Mouse (Mus musculus) kidney, postnatal 10 days (tissue): ENCODE measurements around the gene Smarce1.

ENCODE experiments used
- DNase-seq: peaks from one replicate; pipeline ENCODE4 v3.0.0; 2021; ENCODE audit warnings: mixed read lengths

The Smarce1 gene

DNA sequence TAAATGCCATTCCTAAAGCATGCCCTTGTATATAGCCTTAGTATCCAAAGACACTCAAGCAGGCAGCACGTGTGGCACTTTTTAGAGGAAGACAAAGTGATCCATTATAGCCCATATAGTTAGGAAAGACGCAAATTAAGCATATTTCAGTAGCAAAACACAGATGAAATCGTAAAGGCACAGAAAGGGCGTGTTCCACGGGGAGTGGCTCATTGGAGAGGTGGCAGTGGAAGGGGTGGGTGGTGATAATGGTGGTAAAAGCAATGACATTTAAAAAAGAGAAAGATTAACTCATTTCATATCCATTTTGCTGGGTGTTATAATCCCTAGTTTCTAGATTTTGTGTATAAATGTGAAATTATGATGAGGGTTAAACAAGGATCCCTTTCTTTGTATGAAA lies 4.5 kb downstream of the Smarce1 start:
- DNase-seq, result no peak

DNA sequence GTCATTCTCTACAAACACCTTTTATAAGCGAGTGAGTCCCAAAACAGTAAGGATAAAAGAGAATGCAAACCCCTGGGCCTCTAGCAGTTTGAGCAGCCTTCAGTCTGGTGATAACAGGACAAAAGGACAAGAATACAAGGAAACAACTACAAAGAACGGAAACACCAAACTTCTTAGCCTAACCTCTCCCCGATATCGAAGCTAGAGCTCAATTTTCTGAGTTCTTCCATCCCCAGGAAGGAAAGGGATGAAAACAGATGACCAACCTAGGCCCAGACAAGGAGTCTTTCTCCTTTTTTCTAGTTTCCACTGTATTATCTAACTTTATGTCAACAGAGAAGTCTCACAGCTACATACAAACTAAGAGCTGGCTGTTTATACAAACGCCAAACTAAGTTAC lies 7.5 kb downstream of the Smarce1 start:
- DNase-seq, result no peak

DNA sequence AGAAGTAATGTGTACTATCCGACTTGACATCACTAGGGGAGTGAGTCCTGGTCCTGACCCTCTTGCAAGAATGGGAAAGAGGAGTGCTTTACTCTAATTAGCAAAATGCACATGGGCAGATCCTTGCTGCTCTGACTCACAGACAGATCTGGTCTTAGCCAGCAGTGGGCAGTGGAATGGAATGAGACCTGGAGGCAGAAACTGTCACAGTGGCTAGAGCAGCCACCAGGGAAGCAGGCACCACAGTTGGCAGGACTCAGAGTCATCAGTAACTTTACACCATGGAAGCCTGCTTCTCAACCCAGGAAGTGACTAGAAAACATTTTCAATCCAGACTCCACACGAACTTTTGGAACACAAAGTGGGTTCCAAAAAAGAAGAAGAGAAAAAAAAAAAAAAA lies 9.0 kb downstream of the Smarce1 start:
- no peak for DNase-seq

DNA sequence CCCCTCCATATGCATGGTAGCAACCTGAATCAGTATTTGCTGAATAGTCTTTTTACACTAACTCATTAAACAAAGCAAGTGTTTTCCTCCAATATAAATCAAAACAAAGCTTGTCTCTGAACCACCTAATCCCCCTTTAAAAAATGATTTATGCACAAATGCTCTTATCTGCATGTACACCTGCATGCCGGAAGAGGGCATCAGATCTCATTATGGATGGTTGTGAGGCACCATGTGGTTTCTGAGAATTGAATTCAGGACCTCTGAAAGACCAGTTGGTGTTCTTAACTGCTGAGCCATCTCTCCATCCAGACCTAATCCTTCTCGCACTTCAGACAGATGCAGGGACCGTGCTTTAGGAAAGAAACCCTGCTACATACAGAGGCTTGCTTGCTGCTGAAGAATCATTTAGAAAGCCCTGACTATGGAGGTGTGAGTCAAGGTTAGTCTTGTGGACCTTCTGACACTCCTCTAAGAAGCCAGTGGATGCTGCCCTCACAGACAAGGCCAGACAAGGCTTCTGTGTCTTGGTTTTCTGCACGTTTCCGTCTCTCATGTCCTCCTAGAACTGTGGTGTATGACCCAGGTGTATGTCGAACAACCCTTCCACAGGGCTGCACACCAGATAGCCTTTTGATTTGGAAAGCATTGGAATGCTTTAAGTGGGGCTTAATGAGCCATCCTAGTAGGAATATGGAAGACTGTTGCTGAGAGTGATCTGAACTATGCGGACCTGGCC lies 13.4 kb downstream of the Smarce1 start:
- DNase-seq, result no peak

DNA sequence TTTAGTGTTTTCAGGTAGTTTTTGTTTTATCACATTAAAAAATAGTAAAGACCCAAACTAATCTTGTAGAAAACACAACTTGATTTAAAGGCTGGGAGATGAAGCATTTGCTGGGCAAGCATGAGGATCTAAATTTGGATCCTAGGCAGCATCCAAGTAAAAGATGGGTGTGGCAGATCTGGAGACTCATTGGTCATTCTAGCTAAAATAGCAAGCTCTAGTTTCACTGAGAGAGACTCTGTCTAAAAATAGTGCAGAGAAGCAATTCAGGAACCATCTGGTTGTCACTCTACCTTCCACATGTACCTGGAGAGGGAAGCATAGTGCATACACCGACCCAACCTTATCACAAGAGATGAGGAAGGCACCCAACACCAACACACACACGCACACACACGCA lies 14.6 kb downstream of the Smarce1 start:
- no peak for DNase-seq

DNA sequence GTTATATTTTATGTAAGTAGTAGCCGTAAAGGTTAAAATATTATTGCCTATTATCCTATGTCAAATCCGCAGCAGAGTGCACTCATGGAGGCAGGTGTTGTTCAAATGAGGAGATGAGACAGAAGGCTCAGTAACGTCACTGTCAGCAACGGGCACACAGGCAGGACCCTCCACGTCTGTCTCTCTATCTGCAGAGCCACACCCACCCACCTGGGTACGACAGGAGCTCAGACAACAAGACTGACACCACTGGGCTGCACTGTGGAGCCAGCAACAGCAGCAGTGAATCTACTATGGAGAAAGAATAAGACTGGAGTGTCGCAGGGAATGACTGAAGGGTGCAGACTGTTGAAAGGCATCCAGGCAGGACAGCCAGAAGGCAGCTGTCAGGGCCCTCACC lies 18.1 kb downstream of the Smarce1 start:
- no peak for DNase-seq

DNA sequence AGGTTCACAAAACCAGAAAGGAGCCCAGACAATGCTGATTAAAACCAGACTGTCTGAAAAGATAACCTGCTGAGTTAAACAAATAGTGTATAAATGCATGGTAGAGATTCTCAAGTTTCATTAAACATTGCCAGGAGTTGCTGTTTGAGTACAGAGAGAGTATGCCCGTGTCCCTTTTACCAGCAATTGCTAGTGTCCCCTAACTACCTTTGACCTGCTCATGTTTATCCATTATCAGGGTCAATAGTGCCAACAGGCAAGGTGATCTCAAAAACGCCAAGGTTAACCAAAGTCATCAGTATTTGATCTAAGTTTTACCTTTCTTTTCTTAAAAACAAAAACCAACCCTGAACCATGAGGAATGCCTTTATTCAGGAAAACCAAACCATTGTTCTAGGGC lies 18.9 kb downstream of the Smarce1 start:
- DNase-seq, result no peak

DNA sequence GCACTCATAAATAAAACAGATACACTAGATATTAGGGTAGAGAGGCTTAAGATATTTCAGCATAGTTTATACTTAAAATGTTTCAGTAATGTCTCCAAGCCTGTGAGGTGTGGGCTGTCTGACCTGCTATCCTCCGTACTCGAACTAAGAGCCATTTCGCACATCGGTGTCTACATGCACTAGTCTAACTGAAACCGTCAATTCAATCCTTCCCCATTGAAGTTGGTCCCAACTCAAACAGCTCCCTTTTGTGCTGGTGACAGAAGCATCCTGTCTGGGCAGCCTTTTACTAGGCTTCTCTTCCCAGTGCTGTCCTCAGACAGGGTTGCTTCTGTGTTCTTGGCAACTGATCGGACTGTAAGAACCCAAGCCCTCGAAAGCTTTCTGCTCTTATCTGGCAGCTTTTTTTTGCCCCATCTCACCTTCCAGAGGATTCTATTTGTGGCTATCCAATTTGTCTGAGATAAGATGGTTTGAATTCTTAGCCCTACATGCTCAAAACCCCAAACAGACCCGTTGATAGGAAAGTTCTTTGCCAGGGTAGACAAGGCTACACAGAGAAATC lies 22.6 kb downstream of the Smarce1 start:
- no peak for DNase-seq

DNA sequence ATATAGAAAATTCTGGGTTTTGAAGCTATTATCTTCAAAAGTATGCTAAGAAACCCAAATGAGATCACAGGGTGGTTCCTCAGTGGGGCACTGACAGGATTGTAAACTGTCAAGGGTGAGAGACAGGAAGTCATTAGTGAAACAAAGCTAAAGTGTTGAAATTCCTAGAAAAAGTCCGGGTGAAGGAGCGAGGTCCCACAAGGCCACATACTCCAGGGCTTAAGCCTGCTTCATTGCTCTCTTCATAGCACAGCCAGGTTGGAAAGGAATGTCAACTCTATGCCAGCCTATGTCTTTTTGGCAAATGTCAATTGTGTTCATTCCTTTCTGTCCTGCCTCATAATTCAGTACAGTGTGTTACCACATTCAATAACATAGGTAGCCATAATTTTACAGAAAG lies 23.4 kb downstream of the Smarce1 start:
- DNase-seq, result no peak

DNA sequence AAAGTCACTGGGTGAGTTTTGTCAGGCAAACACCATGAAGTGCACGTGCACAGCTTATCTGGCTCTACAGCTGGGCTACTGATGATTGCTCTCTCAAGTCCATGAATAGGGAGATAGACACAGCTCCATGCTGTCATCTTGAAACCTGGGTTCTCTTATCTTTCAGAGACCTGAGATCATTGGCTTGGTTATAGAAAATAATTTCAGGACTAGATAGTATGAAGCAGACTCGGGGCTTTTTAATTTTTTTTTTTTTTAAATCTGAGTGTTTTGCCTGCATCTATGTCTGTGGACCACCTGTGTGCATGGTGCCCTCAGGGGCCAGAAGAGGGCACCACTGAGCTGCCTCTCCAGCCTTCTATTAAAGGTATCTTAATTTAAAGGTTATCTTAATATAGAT lies 23.9 kb downstream of the Smarce1 start:
- peak; percentile 52 for DNase-seq

DNA sequence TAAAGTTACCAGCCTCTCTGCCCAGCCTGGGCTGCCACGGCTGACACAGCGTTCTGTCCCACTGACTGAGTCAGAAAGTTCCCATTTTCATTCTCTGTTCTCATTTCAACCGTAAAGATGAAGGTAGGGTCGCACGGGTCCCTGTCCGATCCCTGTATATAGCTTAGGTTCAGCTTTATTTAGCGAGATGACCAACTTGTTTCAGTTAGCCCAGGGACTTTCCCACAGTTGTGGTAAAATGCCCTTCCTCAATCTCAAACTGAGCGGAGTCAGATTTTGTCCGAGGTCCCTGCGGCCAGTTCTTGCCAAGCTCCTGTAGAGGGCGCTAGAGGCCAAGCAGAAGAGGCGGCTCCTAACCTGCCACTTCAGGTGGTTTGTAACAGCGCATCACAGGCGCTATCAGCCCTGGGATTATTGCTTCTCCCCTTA lies 41.6 kb downstream of the Smarce1 start:
- DNase-seq, result peak; percentile 69

DNA sequence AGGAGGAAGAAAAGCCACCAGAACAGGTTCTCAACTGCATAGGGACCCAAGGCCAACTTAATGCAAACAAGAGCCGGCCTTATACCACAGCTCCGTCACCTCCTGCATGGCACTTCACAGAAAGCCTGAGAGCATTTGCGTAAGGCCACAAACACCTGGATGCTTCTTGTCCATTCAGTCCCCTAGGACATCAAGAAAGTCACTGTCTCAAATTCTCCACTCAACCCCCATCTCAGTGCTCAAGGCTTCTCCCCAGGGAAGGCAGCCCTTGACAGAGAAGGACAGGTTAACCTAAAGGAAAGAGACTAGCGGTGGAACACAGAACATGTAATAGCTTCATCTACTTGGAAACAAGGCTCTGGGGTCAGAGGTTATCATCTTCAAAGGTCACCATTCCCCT lies 43.5 kb downstream of the Smarce1 start:
- DNase-seq, result no peak

DNA sequence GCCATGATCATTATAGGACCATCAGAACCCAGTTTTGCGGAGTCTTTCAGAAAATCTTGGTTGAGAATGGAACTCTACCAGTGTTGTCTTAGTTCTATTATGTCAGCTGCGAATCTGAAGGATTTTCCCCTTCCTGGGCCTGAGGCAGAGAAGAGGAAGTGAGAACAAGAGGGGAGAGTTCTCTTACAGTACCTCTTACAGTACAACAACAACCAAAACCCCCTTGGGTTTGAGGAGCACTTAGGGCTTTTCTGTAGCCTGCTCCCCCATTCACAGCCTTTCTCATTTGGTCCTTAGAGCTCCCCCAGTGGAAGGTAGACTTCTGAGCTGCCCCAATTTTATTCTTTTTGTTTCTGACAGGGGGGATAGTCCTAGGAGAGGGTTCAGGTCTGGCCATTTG lies 44.0 kb downstream of the Smarce1 start:
- no peak for DNase-seq

DNA sequence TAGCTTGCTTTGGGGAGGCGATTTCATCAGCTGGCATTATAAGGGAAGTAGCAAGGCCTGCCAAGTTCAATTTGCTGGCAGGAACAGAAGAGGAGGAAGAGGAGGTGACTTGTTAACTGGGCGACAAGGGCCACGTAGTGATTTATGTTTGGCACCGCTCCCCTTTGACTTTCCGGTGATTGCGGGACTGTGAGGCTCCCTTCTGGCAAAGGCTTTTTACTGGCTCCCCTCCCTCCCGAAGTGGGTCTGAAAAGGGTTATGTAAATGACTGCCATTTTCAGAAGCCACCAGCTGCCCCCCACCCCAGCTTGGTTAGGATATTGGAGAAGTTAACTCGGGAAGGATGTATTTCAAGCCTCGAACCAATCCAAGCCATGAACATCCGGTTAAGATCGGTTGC lies 48.2 kb downstream of the Smarce1 start:
- peak; percentile 28 for DNase-seq

DNA sequence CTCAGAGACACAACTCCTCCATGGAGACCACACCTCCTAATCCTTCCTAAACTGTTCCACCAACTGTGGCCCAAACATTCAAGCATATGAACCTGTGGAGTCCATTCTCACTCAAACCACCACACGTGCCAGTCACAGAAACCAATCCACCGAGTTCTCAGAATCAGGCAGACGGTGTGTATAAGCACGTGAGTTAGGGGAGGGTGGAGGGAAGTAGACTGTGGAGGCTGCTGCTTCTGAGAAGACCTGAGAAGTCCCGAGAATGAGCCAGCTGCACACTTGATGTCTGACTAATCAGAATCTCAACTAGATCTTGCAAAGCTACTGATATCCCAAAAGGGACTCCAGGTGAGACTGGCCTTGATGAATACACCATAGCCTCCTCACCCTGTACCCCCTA lies 50.7 kb downstream of the Smarce1 start:
- no peak for DNase-seq

DNA sequence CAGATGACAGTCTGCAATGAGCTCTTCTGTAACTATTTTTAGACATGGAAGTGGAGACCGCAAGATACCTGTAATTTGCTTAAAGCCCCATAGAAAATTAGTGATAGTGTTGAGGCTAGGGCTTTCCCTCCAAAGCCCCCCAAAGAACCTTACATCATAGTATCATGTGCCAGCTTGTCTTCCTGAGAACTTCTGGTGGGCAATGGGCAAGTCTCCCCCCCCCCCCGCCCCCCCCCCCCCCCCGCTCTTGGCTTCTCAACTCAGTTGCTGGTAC lies 53.0 kb downstream of the Smarce1 start:
- no peak for DNase-seq

DNA sequence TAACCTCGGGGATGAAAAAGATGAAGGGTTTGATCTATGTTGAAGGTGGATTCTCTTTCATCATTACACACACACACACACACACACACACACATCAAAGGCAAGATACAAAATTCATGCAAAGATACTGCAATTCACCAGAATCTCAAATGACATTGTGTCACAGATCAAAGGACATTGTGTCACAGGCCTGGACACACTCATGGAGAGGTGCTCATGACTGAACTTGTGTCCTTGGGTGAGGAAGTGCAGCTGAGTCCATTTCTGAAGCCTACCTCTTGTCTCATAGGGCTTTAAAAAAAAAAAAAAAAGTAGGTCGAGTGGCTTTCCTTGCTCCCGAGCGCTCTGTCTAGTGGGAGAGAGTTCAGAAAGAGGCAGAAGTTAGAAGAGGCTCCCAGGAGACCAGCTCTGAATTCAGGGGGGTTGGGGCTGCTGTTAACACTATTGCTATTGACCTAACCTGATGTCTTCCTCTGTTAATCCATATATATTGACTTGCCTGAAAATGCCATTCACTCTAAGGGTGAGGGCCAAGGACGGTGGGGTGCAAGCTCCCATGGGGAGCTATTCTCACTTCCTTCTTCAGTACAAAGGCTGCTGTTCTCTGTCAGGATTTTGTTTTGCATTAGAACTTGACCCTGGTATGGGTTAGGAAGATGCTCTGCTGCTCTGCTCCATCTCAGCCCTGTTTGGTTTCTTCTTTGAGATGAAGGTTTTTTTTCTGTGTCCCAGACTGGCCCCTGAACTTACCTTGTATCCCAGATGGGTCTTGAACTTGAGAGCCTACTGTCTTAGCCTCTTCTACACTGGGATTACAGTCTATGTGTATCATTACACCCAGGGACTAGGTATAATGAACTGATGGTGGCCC lies 53.5 kb downstream of the Smarce1 start:
- no peak for DNase-seq

DNA sequence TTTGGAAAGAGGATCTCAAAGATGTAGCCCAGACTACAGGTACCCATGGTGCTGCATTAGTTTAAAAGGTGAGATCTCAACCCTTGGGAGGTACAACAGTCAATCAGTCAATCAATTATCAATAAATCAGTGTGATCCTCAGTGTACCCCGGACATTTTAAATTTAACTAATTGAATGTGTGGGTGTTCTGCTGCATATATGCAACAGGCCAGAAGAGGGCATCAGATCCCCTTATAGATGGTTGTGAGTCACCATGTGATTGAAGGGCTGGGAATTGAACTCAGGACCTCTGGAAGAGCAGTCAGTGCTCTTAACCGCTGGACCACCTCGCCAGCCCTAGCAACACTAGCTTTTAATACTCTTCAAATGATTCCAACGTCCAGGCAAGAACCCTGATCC lies 58.8 kb downstream of the Smarce1 start:
- no peak for DNase-seq

DNA sequence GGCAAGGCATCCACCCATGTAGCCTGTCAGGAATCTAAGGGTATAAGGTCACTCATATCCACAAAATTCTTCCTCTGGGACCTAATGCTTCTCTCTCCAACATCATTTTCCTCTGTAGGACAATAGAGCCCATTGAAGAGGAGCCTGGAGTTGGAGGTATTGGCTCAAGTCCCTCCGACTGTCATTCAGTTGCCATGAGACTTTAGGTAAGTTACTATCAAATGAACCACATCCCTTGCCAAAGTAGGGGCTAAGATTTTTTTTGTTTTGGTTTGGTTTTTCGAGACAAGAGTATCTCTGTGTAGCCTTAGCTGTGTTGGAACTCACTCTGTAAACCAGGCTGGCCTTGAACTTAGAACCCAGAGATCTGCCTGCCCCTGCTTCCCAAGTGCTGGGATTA lies 59.4 kb downstream of the Smarce1 start:
- no peak for DNase-seq

DNA sequence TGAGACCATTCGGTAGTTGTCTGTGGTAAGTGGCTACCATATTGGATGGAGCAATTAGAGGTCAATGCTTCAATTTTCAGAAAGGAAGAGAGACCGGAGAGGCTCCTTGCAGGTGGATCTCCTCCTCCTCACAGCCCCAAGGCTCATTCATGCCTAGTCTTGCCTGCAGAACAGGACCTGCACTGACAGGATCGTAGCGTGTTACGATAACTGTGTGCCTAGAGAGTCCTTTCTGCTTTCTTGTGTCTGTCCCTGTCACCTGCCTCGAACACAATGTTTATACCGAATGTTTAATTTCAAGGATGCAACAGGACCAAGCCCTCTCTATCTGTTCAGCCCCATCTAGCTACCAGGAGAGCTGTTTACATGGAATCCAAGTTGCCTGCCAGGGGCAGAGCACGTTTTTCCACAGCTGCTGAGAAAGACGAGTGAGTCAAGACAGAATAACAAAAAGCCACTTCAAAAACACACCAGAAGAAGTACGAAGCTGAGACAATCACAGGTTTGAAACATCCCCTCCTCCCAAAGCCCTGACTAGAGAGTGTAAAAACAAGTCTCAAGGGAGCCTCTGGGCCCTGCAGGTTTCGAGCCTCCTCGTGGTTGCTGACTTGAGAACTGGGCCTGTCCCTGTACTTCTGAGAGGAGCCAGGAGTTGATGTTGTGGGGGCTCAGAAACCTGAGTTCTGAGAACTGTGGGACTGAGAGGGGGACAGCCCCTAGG lies 60.1 kb downstream of the Smarce1 start:
- no peak for DNase-seq

DNA sequence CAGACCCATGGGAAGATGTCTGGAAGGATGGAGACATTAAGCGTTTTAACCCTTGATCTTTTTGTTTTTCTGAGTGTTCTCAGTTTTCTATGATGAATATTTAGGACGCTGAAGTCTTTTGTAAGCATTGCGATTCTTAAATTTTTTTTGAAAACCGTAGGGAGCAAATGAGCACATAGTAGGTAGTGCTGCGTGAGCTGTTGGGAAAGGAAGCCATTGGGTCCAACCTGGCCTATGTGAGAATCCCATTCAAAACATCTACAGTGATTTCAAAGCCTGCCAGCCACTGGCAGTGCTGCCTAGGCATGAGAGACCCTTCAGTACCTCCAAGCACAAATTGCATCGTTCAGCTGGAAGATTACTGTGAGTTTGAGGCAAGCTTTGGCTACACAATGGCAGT lies 60.8 kb downstream of the Smarce1 start:
- DNase-seq, result no peak

DNA sequence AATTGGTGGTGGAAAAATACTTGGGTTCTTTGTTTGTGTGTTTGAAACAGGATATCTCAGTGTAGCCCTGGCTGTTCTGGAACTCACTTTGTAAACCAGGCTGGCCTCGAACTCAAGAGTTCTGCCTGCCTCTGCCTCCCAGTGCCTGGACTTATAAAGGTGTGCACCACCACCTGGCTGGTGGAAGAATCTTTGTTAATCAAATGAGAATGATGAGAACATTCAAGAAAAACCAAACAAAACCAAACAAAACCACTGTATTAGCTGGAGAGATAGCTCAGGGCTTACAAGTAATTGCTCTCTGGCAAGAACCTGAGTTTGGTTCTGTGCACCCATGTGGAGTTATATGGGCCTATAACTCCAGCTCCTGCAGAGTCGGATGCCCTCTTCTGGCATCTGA lies 61.4 kb downstream of the Smarce1 start:
- no peak for DNase-seq

DNA sequence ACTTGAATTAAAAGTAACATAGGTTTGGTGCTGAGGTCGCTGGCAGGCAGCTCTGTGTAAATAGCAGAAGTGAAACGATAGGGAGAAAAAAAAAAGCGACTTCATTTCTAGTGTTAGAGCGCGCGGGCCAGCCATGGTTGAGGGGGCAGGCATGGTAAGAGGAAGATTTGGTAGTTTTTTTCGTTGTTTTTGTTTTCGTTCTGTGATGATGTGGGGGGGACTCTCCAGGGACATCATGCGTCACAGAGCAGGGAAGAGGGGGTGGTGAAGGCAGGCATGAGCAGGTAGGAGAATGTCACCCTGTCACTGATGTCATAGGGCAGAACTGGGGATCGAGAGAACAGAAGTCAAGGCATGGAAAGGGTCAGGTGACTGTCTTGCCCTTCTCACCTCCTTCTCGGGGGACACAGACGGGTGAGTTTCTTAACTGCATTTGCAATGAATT lies 62.8 kb downstream of the Smarce1 start:
- no peak for DNase-seq

DNA sequence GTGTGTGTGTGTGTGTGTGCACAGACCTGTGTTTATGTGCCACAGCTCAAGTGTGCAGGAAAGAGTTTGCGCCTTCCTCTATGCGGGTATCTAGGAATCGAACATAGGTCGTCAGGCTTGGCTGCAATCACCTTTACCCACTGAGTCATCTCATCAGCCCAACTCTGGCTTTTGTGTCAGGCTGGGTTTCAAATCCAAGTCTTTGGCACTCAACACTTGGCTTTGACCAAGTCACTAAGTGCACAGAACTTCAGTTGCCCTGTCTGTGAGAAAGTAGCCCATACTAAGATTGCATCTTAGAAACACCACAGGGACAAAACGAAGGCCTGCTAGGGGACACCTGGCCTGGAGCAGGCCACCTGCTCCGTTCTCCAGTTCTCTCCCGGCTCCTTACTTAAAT lies 63.2 kb downstream of the Smarce1 start:
- DNase-seq, result no peak
